Mouse (Mus musculus): ENCODE data around the gene Hcls1. TPM values are rescaled to one million over a fixed set of nuclear protein-coding genes. Genes with fewer than 3 reads are reported as not detected.

Hcls1 gene
- total RNA-seq, 2 experiments from 2014 or later = 4.3 to 5.8 TPM

- DNase-seq (ENCODE audit: low spot score in 2 of 2) = no peak
These were observed 53.3 kb downstream of the Hcls1 start for GRCm38 (mm10) chr16:36988066-36988465.

GRCm38 (mm10) chr16:36989493-36989892 is 54.7 kb downstream of the Hcls1 start:
- DNase-seq (ENCODE audit: low spot score in 2 of 2) = no peak

GRCm38 (mm10) chr16:36989999-36990625 is 55.3 kb downstream of the Hcls1 start, which contains the start of gene Fbxo40:
Gene Fbxo40, minus strand, starts transcription at chr16:36990467.
- DNase-seq (ENCODE audit: low spot score in 2 of 2) = no peak

- DNase-seq (ENCODE audit: low spot score in 2 of 2) = no peak
These were observed 62.9 kb downstream of the Hcls1 start for GRCm38 (mm10) chr16:36997650-36998049.

- no peak for DNase-seq (ENCODE audit: low spot score in 2 of 2)
These were observed 64.7 kb downstream of the Hcls1 start for GRCm38 (mm10) chr16:36999366-36999972.

- no peak for DNase-seq (ENCODE audit: low spot score in 2 of 2)
These were observed 74.5 kb downstream of the Hcls1 start for GRCm38 (mm10) chr16:37009262-37009661.

- peak; percentile 21 to 25 for DNase-seq (ENCODE audit: low spot score in 2 of 2)
These were observed 75.6 kb downstream of the Hcls1 start for GRCm38 (mm10) chr16:37010370-37010769.

- DNase-seq (ENCODE audit: low spot score in 2 of 2) = peak; percentile 94 to 96
These were observed 76.5 kb downstream of the Hcls1 start, which contains the start of gene Polq for GRCm38 (mm10) chr16:37011061-37011921. Gene Polq, plus strand, starts transcription at chr16:37011786.

GRCm38 (mm10) chr16:37011922-37012289 is 77.1 kb downstream of the Hcls1 start:
- DNase-seq (ENCODE audit: low spot score in 2 of 2) = no peak

GRCm38 (mm10) chr16:37012336-37012735 is 77.6 kb downstream of the Hcls1 start:
- DNase-seq (ENCODE audit: low spot score in 2 of 2) = no peak

Other genes with a start within 250 kb of the Hcls1 start
- gene Ildr1, start 241.0 kb upstream of the Hcls1 start, total RNA-seq (2021) = under 1 TPM; 0.51 to 0.66 TPM
- gene Slc15a2, start 150.0 kb upstream of the Hcls1 start, total RNA-seq (2021) = 10 to 100 TPM; 49.3 to 50.1 TPM
- 10 to 100 TPM; 36.4 to 43.1 TPM for gene Iqcb1, start 106.6 kb upstream of the Hcls1 start, total RNA-seq (2021)
- gene Eaf2, start 60.0 kb upstream of the Hcls1 start, total RNA-seq (2021) = 1 to 10 TPM in 1 of 2 experiments, under 1 TPM in 1; 0.54 to 1.2 TPM
- 10 to 100 TPM; 59.3 to 62.9 TPM for gene Golgb1, start 59.8 kb upstream of the Hcls1 start, total RNA-seq (2021)
- under 1 TPM in 1 of 2 experiments, not detected in 1; 0.14 TPM for gene Fbxo40, start 55.5 kb downstream of the Hcls1 start, total RNA-seq (2021)
- 1 to 10 TPM; 2.7 to 2.9 TPM for gene Polq, start 76.8 kb downstream of the Hcls1 start, total RNA-seq (2021)

All from layer of hippocampus, postnatal 10 days (tissue).